Mouse (Mus musculus) adipocyte (in vitro differentiated cells): ENCODE data around the gene Pkd1l3.

ENCODE experiments used
- DNase-seq: peaks from one replicate; pipeline ENCODE4 v3.0.0-alpha.2; 2016; ENCODE audit warnings: low spot score

Pkd1l3 gene

GRCm38 (mm10) chr8:109704565-109705319, 90.4 kb downstream of the Pkd1l3 start:
- no peak for DNase-seq

GRCm38 (mm10) chr8:109705320-109706075, 91.2 kb downstream of the Pkd1l3 start, which contains the start of gene Zfp821:
TSS of gene Zfp821 (plus strand) at chr8:109705546.
- peak; percentile 63 for DNase-seq

GRCm38 (mm10) chr8:109706076-109706873, 92.0 kb downstream of the Pkd1l3 start:
- no peak for DNase-seq

GRCm38 (mm10) chr8:109706874-109707237, 92.5 kb downstream of the Pkd1l3 start:
- peak; percentile 72 for DNase-seq

- no peak for DNase-seq
These were observed 93.6 kb downstream of the Pkd1l3 start for GRCm38 (mm10) chr8:109707921-109708320.

- DNase-seq, result no peak
These were observed 98.2 kb downstream of the Pkd1l3 start for GRCm38 (mm10) chr8:109712521-109712920.

- no peak for DNase-seq
These were observed 100.6 kb downstream of the Pkd1l3 start for GRCm38 (mm10) chr8:109714961-109715360.
